Mouse (Mus musculus) spleen, postnatal 10 days (tissue): ENCODE results near the gene Mrpl20.

Source experiments
- DNase-seq, 2 experiments: peaks; one replicate each; pipeline ENCODE4 v3.0.0; 2021 to 2022; ENCODE audit warnings: low spot score in 2 of 2

Mrpl20 gene

DNA sequence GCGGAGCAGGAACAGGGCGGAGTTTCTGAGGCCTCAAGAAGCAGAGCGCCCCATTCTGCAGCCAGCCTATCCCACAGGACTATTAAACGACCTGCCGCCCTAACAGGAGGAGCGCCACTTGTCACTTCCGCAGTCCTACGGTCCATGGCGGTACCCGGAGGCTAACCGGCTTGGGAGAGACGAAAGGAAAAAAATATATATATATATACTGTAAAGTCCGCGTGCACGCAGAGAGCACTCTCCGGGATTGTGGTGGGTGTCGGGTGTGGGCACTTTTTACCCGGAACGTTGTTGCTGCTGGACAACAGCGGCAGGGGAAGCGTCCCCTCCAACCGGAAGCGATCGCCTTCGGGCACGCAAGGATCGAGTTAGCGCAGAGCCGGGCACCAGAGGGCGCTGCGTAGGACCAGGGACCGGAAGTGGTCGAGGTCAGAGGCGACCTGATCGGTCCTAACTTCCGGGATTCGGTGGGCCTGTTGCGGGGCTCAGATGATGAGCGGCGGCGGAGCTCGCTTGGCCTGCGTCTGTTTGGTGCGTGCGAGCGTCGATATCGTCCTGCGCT, 28.6 kb downstream of the Mrpl20 start, which contains the start of gene Aurkaip1:
Gene Aurkaip1 (plus strand): TSS at position 68 of the 562 bp plus-strand sequence.
- peak; percentile 94 to 97 for DNase-seq

DNA sequence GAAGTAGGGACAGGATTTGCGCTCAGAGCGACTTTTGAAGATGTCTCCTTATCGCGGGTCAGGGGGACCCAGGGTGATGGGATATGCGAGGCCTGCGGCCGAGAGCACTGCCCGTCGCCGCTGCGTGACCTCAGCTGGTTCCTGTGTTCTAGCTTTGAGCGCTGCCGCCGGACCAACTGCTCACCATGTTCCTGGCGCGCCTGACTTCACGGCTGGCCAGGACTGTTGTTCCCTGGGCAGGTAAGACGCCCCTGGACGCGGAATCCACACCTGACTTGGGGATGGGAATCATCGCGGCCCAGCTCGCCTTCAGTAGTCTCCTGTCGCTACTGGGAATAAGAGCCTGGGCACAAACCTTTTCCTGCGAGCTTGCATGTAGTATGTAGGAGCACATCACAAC, 29.2 kb downstream of the Mrpl20 start:
- DNase-seq: peak in 1 of 2 experiments; percentile 63

DNA sequence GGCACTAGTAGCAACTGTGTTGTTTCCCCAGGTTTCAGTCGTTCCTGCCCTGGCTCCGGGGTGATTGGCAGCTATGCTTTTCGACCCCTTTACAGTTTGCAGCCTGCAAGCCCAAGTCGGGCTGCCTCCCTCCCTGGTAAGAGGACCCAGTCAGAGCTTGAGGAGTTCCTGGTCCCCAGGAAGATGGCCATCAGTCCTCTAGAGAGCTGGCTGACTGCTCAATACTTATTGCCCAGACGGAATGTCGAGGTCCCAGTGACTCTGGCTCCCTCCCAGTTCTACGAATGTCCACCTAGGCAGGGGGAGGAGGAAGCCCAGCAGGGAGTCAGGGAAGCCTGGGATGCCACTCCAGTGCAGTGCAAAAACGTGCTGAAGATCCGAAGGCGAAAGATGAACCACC, 29.6 kb downstream of the Mrpl20 start:
- DNase-seq: peak in 1 of 2 experiments; percentile 25

DNA sequence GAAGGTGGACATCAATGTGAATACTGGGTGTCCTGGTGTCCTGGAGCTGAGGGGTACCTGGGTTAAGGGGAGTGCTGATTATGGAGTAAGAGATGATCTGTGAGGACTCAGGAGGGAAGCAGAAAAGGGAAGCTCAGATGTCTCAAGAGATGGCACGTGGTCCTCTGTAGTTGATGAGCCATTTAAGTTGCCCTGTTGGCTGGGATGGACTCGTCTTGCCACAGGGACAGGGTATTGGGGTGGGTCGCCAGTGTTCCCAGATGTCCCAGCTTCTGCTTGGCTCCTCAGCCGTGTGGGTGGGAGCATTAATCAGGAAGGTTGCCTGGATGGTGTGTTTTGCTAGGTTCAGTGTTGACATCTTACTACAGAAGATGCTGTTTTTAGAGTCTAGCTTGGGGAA, 30.6 kb downstream of the Mrpl20 start:
- DNase-seq: no peak

DNA sequence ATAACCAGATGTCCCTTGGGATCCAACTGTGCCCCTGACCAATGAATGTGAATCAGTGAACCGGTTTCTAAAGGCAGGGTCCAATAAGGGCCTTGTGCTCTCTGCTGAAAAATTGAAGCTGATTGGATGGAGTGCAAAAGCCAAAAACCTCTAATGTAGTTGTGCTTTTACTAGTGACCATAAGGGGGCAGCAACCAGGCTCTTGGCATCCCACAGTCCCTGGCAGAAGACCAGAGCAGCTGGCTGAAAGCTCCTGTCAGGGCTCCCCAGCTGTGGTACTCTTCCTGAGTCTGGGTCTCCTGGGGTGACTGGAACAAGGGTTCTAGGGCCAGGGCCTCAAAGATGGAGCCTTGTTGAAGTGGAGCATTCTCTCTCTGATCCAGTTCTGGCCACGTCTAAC, 31.2 kb downstream of the Mrpl20 start:
- DNase-seq: peak; percentile 44 to 77

DNA sequence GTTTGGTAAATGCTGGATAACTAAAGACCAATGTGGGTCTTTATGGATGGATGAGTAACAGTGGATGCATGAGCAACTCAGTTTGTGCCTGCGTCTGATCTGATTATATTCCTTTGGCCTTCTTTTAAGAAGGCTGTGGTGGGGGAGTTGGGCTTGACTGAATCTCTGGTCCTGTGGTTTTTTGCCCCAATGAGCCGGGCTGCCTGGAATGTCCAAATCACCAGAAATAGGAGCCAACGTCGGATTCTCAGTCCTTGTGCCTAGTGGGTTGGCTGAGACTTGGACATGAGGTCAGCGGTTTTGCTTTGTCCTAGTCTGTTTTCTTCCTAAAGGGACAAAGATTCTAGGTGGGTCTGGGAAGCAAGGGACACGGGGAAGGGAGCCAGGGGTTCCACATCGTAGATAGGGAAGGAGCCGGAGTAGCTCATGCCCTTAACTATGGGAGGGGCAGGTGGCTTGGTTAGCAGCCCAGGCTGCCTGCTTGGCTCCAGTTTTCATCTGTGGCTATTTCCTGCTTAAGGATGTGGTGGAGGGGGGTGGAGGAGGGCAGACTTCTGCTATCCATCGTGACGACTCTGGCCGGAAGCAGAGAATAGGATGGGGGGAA, 34.8 kb downstream of the Mrpl20 start:
- DNase-seq: no peak

DNA sequence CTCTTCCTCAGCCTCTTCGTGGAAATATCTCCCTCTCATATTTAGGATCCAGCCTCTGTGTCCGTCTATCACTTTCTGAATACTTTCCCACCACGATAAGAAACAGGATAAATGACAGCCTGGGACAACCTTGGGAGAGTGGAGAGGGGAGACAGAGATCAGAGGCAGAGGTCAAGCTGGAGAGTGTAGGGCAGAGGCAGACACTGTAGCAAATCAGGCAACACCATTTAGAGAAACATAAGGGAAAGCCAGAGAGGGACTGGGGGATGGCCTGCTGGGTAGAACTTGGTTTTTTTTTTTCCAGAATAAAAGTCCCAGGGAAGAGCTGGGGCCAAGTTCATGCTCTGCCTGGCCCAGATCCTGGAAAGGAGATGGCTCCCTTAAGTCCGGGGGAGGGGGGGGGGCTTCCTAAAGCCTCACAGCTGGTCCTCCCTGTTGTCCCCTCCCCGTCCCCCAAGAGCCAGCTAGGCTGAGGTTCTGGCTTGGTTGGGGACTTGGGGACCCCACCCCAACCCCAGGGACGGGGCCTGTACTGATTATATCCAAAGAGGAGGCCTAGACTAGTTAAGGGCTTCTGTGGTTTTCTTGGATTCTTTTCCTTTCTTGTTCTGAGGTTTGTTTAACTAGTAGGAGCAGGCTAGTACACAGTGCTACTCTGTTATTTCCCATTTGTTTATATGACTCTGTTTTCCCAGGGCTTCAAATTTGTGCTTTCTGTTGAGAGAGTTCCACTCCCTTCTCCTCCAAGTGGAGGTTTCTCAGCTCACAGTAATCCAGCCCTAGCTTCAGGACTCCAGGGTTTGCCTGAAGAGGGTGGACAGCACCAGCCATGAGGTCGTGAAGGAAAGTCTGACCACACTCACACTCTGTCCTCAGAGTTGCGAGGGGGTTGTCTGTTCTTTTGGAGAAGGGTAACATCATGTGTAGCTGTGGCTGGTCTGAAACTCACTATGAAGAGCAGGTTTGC, 35.8 kb downstream of the Mrpl20 start:
- DNase-seq: no peak

DNA sequence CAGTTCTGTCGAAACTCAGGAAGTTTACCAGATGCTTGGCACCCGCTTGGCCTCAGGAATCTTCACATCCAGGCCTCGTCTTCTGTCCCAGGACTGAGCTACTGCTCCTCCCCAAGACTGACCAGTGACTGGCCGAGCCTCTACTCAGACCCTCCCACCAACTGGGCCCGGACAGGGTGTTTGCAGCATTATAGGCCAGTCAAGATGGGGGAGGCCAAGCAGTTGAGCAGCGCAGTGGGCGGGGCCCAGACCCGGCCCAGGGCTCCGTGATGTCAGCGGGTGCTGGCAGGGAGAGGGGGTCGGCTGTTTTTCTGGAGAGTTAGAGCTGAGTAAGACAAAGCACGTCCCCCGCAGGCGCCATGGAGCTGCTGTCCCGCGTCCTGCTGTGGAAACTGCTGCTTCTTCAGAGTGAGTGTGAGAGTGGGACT, 36.8 kb downstream of the Mrpl20 start, which contains the start of gene Mxra8:
Gene Mxra8 (plus strand): TSS at position 198 of the 428 bp plus-strand sequence.
- DNase-seq: peak in 1 of 2 experiments; percentile 43

DNA sequence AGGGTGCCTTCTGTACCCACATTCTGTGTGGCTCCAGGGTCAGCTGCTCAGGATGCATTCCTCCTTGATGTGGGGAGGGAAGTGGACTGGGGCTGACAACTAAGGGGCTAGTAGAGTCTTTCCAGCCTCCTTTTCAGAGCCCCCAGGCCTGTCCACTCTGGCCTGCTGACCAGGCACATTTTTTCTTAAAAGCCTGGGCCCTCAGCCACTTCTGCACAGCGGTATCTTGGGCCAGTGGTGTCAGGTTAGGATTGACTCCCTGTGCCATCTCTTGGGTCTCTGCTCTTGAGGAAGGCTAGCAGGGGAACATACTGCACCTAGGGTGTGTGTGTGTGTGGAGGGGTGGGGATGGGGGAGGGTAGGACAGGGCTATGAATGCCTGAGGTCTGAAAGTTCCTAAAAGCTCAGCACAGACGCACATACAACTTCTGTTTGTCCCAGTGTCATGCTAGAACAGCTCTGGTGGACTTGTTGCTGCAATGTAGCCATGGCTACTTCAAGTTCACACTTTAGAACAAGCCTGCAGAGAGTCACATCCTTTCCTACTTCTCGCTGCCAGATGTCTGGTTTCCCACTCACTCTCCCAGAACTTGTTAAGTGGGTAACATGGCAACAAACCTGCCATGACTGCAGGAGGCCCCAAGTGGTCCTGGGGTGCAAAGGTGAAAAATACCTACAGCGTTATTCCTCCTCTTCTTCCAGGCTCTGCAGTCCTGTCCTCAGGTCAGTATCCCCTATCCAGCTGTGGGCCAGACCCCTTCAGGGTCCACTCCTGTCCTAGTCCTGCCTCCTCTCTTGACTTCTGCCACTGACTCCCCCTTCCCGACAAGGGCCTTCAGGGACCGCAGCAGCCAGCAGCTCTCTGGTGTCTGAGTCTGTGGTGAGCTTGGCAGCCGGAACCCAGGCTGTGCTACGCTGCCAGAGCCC, 37.7 kb downstream of the Mrpl20 start:
- DNase-seq: peak; percentile 13 to 38

DNA sequence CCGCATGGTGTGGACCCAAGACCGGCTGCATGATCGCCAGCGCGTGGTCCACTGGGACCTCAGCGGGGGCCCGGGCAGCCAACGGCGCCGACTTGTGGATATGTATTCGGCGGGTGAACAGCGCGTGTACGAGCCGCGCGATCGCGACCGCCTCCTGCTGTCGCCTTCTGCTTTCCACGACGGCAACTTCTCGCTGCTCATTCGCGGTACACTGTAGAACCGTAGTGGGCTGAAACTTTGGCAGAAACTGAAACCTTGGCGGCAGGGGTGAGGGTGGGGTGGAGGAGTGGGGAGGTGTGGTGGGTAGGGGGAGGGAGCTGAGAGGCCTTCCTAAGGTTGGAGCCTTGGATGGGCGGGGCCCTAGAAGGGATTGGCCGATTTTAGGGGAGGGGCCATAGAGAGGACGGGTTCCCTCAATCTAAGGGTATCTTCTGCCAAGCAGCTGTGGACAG, 38.4 kb downstream of the Mrpl20 start:
- peak in 1 of 2 experiments; percentile 69 for DNase-seq

DNA sequence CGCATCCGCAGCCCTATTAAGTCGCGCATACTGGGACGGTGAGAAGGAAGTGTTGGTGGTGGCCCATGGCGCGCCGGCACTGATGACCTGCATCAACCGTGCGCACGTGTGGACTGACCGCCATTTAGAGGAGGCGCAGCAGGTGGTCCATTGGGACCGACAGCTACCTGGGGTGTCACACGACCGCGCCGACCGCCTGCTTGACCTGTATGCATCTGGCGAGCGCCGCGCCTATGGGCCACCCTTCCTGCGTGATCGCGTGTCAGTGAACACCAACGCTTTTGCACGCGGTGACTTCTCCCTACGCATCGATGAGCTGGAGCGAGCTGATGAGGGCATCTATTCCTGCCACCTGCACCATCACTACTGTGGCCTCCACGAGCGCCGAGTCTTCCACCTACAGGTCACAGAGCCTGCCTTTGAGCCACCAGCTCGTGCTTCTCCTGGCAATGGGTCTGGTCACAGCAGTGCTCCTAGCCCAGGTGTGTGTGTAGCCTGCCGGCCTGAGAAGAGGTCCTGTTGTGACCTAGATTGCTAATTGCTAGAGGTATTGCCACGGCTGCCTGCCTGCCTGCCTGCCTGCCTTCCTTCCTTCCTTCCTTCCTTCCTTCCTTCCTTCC, 39.1 kb downstream of the Mrpl20 start:
- no peak for DNase-seq

DNA sequence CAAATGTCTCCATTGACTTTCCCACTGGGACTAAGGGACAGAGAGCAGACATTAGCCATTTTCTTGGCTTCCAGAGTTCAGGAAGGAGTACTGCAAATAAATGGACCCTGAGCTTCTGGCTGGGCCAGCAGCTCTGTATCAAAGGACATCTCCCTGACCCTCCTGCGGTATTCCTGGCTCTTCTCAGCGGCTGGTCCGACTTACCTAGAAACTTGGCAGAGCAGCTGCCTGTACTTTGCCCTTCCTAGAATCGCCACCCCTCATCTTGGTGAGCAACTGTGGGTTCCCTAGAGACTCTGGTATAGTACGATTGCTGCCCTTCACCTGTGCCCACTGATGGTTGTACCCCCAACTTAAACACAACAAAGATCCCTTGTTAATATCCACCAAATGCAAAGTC, 40.6 kb downstream of the Mrpl20 start:
- DNase-seq: no peak

DNA sequence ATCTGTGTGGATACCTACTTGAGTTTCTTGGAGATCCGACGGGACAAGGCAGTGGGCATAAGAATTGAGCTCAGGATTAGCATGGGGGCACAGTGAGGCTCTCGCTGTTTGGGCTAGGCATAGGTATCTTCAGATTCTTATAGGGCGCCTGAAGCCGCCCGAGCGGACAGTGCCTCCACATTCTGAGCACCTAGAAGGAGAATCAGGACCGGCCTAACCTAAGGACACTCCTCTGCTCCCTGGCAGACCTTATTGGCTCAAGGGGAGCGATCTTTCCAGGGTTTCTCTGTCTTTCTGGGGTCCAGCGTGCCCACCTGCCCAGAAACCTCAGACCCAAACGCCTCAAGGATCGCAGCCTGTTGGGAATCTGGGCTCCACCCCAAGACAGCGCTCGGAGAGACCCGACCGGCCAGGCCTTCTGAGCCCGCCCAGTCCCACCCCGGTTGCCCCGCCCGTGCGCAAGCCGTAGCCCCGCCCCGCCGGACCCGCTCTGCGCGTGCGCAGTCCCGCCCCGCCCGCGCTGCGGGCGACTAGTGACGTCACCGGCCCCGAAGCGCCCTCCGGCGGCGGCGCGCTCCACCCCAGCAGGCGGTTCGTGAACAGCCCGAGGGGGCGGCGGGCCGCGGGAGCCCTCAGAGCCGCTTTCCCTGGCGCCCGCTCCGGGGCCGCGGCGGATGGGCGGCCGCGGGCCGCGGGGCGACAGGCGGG, 44.3 kb downstream of the Mrpl20 start, which contains the start of gene Dvl1:
Gene Dvl1 (plus strand): TSS at position 532 of the 708 bp plus-strand sequence.
- peak; percentile 97 to 99 for DNase-seq

DNA sequence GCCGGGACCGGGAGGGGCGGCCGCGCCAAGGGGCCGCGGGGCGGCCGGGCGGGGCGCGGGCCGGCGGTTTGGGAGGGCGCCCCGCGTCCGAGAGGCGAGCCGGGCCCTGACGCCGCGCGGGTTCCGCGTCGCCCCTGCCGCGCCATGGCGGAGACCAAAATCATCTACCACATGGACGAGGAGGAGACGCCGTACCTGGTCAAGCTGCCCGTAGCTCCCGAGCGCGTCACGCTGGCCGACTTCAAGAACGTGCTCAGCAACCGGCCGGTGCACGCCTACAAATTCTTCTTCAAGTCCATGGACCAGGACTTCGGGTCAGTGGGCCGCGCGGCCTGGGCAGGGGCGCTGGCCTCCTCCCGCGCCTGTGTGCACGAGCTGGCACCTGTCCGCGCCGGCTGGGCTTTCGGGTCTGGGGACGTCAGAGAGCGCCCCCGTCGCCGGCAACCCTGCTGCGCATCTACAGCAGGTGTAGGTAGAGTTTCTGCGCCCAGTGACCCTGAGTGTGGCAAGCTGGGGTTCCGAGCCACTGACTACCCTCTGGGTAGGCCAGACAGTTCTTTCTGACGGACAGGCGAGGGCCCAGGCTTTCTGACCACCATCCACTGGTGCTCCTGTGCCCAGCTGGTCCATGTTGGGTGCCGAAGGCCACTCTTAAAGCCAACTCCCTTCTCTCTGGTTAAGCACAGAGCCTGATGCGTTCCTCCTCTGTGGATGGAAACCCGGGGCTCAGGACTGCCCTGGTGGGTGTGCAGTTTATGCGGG, 45.1 kb downstream of the Mrpl20 start:
- peak in 1 of 2 experiments; percentile 63 for DNase-seq

DNA sequence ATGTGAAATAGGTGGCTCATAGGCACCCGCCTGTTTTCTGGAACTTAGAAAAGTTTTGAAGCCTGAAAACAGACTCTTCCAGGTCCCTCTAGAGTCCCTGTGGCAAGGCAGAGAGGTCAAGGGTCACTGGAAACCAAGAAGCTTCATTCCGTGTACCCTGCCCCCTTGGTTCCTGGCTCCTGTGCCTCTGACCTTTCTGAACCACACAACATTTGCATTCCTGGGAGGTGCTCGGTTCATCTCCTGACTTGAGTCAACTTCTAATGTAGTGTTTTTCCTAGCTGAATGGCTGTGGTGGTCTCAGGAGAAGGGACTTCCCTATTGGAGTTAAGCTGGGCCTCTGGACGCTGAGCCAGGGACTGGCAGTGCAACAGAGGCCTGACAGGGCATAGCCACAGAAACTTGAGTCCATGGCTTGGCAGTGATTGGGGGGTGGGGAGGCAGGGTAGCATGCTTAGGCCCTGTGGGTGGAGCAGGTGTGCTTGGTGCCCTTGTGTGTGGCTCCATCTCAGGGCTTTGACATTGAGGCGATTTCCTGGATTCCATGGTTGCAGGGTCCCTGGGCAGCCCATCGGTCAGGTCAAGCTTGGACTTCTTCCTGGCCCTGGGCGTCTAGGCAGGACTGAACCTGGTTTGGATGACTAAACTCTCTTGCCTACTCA, 45.9 kb downstream of the Mrpl20 start:
- DNase-seq: peak in 1 of 2 experiments; percentile 26

DNA sequence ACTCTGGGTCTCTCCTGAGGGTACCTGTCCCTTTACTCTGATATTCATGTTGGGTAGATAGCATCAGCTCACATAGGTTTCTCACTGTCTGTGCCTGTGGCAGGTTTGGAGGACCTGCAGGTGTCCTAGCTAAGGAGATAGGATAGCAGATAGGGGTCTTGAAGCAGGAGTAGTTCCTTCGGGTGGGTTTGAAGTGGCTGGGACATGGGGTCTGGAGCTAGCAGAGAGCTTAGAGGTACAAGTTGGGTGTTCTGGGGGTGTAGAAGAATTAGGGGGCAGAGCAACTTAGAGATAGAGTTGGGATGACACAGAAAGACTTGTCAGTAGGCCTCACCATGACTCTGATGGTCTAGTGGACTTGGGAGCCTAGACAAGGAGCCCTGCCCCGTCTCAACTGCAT, 46.7 kb downstream of the Mrpl20 start:
- DNase-seq: no peak

DNA sequence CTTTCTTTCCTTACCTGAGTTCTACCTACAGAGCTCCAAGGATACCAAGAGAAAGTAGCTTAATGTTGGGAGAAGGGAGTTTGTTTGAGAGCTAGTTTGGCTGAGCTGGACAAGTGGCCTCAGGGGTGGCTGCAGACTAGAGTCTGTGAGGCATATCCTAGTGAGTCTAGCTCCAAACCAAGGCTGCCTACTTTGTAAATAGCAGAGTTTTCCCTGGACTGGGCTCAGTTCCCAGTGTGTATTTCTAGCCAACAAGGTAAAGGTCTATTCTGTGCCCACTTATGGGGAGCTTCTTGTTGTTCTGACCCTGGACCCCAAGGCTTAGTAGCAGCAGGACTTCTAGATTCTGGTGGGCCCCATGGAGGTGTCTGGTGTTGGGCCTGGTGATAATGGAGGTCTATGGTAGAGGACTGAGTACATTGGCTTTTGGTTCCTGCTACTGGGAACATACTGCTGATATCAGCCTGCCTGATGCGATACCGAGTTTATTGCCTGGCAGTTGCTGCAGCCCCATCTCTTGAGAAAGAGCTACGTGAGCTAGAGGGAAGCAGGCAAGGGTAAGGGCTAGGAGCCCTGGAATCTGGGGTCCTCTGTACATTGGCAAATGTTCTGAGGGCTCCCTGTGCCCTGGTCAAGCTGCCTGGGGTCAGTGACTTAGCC, 47.2 kb downstream of the Mrpl20 start:
- no peak for DNase-seq

DNA sequence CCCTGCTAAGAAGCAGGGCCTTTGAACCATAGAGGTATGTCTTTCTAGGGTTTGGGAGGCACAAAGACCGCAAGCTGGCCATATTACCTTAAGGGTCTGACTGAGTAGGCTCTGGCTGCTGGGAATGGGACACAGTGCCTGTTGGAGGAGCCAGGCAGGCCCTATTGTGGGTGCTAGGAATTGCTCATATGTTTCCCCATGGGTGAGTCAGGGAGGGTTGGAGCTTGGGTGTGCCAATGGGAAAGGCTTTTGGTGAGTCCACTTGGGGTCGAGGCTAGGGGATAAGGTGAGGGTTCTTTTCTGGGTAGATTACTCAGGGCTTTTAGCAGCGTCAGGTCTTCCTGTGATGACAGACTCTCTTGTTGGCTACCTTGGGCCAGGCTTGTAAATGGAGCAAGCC, 48.7 kb downstream of the Mrpl20 start:
- DNase-seq: no peak
